Mouse (Mus musculus) right cerebral cortex, postnatal 4 days (tissue): ENCODE data around the gene Nhlh2.
A peak's percentile ranks its signal among the peaks of the same experiment; 100 is the strongest.

Source experiments
- DNase-seq: peaks from one replicate; pipeline ENCODE4 v3.0.0-alpha.2; 2022

The Nhlh2 gene

DNA sequence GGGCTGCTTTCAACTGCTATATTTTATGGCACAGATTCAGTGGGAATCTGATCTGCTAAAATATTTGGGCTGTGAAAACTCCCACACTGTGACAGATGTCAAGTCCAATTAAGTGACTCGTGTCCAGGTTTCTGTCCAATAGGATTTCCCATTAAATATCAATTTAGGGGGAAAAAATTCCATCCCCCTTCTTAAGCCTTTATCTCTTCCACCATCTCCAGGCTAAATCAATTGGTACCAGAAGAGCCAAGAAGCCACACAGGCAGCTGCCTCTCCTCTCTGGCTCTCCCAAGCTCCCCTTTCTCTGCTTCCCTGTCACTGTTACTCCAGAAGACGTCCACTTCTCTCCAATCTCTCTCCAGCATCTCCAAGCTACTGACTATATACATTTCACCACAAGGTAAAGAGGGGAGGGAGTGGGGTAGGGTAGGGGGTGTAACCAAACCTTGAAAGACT lies at the start of gene Nhlh2:
Gene Nhlh2, plus strand, starts transcription at position 151 of the 456 bp plus-strand sequence.
- no peak for DNase-seq

DNA sequence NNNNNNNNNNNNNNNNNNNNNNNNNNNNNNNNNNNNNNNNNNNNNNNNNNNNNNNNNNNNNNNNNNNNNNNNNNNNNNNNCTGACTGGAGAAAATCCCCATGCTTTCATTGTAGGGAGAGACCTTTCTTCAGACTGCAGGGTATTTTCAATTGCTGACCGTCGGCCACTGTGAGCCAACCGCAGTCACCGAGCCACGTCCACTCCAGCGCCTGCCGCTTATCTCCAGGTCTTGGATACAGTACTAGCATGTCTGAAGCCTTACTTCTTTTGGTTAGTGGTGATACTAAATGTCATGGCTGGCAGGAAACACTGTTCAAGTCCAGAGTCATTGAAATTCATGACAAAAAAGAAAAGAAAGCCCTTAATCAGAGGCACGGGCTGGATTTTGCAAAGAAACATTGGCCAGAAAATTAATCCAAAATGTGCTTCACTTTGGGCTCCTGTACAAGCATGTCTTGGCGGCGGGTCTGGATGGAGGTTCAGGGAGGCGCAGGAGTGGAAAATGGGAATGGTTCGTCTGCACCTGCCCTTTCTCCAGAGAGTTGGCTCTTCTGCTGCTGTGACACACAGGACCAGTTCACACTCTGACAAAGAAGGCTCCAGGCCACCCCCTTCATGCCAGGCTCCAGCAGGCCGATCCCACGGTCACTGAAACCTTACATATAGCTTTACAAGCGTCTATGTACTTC lies 48.6 kb upstream of the Nhlh2 start:
- DNase-seq: no peak

DNA sequence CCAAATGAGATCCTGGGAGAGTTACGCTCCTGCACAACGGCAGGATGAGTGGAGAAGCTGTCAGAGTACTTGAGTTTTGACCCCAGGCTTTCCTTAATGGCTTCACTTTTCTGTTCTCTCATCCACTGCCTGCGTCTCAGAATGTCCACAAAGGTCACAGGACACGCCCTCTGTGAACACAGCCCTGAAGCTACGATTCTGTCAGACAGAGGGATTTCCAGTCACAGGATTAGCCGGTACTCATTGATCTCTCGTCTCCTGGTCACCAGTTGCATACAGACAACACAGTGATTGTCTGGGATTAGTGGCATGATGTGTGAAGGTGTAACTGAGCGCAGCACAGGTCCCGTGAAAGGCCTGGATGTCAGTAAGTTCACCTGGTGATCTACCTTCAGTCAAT lies 46.4 kb upstream of the Nhlh2 start:
- DNase-seq: no peak

DNA sequence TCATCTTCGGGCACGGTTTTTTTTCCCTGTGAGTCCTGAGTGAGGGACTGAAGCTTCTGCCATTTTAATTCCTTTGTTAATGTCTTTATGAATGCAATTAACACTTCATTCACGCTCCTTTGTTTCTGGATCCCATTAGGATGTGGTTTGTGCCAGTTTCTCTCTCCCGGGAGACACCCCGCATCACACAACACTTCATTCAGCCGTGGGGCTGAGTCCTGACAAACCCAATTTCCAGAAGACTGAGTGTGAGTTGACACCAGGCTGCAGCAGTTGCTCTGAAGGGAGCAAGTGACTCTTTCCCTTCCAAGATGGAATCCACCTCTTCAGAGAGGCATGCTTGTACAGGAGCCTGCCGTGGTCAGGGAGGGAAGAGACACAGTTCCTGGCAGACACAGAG lies 45.5 kb upstream of the Nhlh2 start:
- DNase-seq: no peak

DNA sequence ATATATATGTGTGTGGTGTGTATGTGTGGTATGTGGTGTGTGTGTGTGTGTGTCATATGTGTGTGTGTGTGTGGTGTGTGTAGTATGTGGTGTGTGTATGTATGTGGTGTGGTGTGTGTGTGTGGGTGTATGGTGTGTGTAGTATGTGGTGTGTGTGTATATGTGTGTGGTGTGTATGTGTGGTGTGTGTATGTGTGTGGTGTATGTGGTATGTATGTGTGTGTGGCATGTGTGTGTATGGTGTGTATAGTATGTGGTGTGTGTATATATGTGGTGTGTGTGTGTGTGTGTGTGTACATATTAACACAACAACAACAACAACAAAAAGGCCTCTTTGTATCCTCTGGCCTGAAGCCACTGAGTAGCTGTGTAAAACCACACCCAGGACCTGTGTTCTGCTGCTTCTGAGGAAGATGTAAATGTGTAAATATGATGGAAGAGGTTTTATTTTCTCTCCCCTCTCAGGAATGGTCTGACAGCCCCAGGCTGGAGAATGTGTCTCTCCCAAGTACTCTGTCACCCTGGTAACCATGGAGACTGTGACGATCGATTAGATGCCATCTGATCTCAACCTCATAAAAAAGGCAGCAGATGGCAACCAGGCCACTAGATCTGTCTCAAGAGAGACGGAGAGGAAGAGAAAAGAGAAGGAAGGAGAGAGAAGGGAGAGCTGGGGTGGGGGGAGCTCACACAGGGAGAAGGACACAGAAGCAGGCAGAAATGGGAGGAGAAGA lies 42.9 kb upstream of the Nhlh2 start:
- DNase-seq: no peak

DNA sequence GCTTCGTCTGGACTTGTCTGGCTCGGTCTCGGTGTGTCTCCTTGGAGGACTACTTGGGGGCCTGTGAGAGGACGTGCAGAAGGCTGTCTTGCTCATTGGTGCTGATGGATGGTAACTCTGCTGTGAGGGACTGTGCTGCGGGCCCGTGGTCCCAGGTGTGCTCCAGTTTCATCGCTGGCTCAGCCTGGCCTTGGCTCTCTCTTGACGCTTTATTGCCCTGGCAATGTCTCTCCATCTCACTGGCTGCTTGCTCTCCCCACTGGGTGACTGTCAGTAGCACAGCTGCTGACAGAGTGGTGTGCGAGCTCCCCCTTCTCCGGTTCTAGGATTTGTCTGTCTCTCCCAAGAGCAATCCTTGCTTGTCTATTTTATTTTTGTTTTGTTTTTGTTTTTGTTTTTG lies 34.5 kb upstream of the Nhlh2 start:
- no peak for DNase-seq

DNA sequence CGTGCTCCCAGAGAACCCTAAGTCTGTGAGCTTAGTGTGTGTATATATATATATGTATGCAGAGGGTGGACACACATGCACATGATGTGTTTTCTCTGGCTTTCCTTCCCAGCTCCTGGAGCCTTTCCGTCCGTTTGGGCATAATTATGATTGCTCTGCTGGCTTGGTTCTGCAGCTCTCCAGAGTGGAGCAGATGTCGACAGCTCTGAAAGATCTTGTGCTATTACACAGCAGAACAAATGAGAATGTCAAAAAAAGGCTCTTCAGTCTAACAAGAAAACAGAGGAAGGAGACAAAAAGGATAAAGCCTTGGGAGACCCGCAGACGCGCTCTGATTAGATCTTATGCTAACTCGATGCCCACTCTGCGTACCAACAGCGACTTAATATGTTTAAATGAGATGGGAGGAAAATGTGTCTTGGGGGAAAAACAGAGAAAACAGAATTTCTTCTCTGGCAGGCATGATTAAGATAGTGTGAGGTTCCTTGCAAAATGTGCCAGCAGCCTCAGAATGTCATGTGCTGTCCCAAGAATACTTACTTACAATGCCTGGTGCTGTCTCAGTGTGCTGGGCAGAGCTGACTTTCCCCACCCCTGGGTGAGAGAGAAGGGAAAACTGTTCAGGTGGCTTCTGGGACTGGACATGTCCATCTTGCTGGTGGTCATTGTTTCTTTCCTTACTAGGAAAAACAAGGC lies 31.4 kb upstream of the Nhlh2 start:
- no peak for DNase-seq

DNA sequence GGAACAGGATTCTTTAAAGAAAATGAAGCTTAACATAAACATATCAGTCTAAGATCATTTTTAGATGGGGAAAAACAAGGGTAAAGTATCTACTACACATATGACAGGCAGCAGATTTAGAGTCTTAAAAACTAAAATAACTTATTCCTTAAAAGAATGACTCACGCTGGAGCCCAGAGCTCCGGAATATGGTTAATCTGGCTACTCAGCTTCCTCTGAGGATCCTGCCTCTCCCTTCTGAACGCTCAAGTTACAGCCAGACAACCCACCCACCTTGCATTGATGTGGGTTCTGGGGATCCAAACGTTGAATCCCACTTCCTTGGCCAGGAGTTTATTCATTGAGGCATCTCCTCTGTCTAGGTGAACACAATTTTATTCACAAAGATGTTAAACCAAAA lies 26.0 kb upstream of the Nhlh2 start:
- DNase-seq: no peak

DNA sequence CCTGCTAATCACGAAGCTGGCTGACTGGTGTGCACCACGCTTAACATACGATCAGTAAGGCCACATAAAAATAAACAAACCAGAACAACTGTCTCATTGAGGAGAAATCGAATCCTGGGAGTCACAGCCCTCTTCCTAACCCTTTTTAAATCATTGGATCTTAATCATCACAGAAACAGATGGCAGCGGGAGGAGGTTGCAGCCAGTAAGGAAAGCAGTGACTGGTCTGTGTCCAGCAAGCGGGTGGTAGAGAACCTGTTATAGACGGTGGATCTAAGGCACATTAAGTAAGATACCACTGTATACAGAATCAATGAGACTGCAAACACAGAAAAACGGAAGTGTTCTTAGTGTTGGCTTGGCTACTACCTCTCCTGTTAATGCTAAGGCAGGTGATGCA lies 24.2 kb upstream of the Nhlh2 start:
- no peak for DNase-seq

DNA sequence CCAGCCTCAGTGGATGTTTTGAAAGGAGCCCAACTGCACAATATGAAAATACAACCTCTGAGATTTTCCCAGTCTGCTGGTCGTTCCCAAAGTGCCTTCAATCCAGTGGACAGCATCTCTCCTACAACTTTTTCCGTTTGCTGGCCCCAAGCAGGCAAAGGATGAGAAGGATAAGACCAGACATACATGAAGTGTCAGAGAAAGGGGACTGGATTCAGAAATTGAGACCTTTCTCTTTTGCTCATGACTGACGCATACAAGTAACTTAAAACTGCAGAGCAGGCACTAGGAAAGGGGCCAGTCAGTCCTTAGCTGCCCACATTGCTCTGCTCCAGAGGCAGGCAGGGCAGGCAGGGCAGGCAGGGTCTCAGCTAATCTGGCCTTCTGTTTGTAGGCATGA lies 19.7 kb upstream of the Nhlh2 start:
- DNase-seq: no peak

DNA sequence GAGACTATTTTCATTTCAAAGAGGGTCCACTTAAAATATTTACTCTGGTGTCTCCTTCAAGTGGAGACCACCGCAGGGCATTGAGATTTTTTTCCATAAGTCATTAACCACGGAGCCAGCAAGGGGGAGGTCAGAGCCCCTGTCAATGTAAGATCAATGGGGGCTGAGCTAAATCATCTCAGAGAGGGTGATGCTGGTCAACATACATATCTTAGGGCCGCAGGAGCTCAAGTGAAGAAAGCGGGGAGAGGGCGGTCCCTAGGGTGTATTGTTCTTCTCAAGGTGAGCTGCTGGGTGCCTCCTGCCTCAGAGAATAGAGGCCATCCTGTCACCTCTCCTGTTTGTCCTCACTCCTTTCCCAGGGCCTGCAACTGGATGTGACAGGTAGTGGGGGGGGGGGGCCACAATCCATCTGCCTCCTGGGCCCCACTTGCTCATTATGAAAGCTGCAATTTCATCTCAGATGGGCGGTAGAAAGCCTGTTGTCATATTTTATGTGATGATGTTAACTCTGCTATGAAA lies 18.8 kb upstream of the Nhlh2 start:
- no peak for DNase-seq

DNA sequence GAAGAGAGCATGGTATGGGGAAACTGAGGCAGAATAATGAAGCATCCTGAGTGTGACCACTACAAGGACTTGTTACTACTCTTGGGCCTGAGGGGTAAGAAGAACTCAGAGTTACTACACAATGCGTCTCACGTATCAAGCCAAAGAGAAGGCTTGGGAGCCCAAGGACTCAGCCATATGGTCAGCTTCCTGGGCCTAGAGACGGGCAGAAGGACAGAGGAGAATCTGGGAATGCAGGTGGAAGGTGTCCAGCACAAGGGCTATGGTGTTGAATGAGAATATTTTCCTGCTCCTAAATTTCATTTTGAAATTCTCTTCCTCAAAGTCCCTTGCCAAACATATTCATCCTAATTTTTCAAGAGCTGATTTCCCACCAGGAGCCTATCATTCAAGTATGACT lies 12.0 kb upstream of the Nhlh2 start:
- DNase-seq: no peak

DNA sequence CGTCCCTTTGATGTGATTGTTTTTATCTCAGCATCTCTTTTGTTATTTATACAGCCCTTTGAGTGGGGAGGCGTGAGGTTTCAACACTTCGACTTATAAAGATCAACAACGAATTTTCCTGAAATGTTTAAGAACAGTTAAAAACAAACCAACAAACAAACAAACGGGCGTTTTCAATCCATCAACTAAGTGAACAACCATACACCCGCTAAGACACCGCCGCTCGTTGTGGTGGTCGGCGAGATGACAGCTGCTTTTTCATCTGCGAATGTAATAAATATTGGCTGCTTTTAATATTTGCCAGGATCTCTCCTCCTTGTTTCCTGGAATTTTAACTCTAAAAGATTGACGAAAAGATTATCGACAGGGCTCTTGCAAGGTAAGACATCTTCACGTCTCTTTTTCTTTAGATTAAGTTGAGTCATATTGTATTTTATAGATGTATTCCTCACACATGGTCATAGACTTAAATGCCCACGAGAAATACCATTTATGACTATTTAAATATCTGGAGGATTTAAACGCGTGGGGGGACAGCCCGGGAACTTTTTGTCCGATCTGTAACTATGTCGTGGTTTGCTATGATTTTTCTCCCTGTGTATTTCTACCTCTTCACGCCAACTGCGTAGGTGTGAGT lies 923 bp downstream of the Nhlh2 start:
- DNase-seq: no peak

DNA sequence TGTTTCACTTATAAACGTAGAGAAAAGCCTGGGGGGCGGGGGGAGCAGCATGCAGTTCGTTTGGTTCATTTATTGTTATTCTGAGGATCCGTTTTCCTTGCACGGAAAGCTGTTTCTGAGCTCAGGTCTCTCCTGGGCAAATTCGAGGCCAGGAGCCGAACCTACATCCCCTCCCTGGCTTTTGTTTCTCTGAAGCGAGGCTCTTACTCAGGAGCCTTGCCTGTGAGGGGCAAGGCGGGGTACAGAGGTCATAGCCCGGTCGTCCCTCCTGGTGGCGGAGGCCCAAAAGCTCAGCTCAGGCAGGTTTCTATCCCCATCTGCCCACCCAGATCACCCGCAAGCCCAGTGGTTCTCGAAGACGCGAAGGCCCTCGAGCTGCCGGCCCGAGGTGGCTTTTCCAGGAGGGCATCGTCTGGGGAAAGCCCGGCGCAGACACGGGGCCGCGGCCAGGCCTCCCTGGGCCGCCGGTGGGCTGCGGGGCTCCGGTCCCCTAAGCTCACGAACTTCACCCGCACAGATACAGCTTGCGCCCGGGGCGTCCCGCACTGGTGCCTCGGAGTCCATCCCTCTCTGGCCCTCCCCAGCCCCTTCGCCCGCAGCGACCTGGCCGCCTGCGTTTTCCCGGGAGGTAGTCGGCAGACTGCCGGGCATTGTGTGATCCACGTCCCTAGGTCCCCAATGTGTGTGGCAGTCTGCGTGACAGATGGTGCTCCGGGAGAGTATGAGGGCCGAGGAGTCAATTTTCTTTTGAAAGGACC lies 1.6 kb downstream of the Nhlh2 start:
- peak; percentile 19 for DNase-seq

DNA sequence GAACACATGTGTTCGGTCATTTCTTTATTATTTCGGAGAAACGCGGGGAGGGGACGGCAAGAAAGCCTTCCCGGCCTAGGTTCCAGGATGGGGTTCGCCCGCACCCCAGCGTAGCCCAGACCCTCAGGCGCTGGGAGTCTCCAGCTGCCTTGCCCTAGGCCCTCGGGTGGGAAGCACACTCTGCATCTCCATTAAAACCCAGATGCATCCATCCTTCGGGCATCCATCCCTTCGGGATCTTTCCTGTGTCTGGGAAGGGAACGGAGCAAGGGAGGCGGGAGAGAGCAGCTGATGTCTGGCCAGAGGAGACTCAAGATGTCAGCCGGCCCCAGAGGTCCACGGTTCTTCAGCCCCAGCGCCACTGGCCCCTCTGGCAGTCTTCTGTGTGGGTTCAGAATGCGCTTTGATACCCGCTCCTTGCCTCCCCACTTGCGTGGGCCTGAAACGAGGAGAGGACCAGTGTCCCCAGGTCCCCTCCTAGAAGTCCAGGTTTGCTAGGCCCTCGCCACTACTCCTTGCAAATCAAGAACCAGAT lies 2.3 kb downstream of the Nhlh2 start:
- DNase-seq: peak; percentile 13

DNA sequence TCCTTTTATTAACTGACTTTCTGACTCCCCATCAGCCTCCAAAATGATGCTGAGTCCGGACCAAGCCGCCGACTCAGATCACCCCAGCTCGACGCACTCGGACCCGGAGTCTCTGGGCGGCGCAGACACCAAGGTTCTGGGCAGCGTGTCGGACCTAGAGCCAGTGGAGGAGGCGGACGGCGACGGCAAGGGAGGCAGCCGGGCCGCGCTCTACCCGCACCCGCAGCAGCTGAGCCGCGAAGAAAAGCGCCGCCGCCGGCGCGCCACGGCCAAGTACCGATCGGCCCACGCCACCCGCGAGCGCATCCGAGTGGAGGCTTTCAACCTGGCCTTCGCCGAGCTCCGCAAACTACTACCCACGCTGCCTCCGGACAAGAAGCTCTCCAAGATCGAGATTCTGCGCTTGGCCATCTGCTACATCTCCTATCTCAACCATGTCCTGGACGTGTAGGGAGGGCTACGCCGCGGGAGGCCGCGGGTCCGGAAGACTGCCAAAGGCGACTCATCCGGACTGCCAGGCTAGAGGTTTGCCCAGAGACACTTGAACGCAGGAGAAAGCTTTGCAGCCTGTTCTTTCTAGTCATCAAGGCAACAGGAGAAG lies 2.8 kb downstream of the Nhlh2 start:
- peak; percentile 37 for DNase-seq

DNA sequence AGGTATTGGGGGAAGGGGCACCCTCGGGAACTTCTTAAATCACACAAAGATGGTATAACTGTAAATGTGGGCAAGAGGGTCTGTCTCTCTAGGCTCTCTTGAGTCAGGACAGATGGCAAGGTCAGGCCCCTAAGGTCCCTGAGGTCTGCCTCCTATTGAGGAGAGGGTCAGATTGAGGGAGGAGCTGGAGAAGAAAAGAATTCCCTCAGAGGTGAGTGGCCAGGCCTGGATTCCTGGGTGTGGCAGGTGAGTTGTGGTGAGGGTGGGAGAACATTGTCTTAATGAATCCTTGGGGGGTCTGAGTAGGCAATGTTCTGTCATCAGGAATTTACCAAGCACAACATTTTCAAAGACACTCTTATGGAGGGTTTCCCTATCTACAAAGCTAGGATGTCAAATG lies 10.7 kb downstream of the Nhlh2 start:
- DNase-seq: no peak

DNA sequence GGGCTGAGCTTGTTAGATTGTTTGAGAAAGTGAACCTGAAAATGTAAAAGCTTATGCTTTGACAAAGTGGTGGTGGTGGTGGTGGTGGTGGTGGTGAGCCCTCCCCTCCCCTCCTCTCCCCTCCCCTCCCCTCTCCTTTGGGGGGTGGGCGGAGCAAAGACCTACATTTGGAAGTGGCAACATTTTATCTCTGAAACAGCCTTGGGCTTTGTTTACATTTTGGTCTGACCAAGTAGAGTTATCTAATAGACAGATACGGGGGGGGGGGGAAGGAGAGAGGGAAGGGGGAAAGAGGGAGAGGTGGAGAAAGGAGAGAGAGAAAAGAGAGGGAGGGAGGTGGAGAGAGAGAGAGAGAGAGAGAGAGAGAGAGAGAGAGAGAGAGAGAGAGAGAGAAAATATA lies 12.8 kb downstream of the Nhlh2 start:
- DNase-seq: no peak

DNA sequence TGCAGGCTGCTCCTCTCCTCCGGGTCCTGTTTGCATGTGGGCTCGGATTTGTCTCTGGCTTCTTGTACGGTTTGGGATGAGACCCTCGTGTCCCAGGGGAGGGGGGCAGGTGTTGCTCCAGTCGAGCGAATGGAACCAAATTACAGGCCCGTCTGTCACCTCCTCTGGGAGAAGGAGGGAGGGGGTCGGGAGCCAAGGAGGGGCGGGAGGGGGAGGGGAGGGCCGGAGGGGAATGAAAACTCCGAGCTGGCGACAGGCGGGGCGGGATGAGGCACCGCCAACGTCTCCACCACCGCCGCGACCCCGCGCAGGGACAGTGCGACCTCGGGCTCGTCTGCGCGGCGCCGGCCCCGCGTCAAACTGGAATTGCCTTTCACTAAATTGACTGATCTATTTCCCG lies 13.5 kb downstream of the Nhlh2 start:
- DNase-seq: no peak

DNA sequence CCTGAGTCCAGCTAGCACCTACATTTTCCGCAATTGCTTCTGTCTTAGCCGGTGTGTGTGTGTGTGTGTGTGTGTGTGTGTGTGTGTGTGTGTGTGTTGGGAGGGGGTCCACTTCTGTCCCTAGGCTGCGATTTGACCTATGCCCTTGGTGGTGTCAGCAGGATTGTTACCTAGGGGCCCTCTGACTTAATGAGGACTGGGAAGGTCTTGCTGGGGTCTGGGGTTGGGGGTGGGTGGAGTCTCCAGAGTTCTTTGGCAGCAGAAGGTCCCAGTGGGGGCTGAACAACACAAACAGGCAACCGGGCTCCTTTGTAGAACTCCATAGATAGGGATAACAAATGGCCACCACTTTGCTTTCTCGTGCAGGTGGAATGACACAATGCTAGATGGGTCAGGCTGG lies 14.0 kb downstream of the Nhlh2 start:
- no peak for DNase-seq

DNA sequence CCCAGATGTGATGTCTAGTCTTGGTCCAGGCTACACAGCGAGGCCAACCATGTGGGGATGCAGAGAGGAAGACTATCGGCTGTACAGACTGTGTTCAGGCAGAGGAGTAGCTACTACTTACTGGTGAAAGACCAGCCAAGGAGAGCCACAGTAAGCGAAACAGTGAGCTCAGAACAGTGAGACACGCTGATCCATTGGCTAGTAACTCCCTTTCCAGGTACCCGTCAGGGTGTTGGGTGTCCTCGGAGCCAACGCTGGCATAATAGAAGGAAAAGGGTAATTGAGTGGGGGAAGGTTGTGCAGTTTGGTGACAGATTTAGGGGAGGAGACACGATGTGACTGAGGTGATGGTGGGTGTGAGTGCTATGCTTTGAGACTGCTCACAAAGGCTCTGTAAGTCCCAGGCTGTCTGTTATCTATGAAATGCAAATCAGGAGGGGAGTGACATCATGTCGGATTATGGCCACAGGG lies 15.1 kb downstream of the Nhlh2 start:
- DNase-seq: no peak

DNA sequence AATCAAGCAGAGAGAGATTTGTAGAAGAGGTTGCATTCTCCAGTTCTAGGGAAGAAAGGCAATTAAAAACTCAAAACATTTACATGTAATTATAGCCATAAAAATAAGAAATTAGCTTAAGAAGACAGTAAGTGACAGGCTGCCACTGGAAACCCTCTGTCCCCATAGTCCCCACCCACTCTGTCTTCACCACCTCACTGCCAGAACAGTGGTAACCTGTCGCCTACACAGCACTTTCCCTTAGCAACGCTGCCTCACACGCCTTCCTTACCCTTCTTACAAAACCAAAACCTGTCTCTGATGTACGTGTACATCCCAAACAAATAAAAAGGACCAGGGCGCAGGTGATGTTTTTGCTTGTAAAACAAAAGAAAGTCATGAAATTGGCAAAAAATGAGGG lies 15.8 kb downstream of the Nhlh2 start:
- no peak for DNase-seq
